In the genomic region with DNA sequence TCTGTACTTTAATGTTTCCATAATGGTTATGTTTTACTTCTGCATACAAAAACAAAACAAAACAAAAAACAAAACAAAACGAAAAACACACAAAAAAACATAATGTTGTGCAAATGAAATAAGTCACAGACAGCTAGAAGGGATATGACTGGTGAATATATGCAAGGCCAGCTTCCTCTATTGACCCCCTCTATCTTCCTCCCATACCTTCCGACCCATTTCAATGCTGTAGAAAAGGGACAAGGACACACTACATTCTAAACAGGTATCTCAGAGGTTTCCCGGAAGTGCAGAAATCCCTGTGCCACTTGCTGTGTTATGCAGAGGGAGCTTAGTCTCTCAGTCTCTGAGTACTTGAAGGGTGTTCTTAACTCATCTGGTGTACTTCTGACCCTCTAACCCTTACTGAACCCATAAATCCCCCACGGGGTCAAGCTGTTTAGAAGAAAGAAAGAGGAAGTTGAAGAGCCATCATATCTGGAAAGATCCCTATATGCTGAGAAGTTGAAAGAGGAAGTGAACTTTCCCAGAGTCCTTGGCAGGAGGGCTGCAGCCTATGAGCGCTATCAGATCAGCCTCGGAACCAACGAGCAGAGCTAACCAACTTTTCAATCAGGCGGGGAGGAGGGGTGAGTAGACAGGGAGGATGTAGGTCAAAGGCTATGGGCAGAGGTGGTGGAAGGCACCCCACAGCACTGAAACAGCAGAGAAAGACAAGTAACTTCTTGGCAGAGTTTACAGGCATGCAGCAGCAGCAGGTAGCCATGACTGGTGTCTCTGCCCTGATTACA, we compare ENCODE assay signal across 9 mouse cellular contexts. TPM values are rescaled to one million over a fixed set of nuclear protein-coding genes. Genes with fewer than 3 reads are reported as not detected.
DNase-seq lines count a peak whose midpoint lies in the region; ATAC-seq and TF ChIP-seq lines count a peak whose summit lies in the region.
"Had no signal": no experiment of that assay in that cellular context is flagged by ENCODE, and none has a peak within 500 bp of the region (broad histone marks: within the 10 kb centered on the region; RNA-seq: fewer than 3 reads in every experiment).

No protein-coding gene starts in this region.

- H3K4me1 ChIP-seq in lung, adult 2 months (ENCODE audit: control insufficient read depth, insufficient read depth, low read length), result peaks cover 2% of the 10 kb centered on the region; the same call in 1 of the 2 replicates
- H3K4me1 ChIP-seq in heart, embryonic 13.5 days, result peaks cover 8% of the 10 kb centered on the region; the same call in 1 of the 2 replicates

- H3K4me3 ChIP-seq in lung, adult 2 months (replicated peaks; ENCODE audit: extremely low read depth, low read depth, low read length), result no peak overlapping the region
- H3K4me3 ChIP-seq in heart, embryonic 13.5 days, result no peak overlapping the region
- H3K4me3 ChIP-seq: midbrain, embryonic 10.5 days had no signal

- no peaks in the 10 kb centered on the region for H3K9me3 ChIP-seq in heart, embryonic 13.5 days
- H3K9me3 ChIP-seq: midbrain, embryonic 10.5 days had no signal

- TF ChIP-seq CTCF in lung, adult 2 months (IDR thresholded peaks at IDR 0.05; ENCODE audit: insufficient read depth, low read length), result no peak

- peak overlapping the region; percentile 13; the same call in 1 of the 2 replicates for H3K4me2 ChIP-seq in heart, embryonic 13.5 days

- no peak overlapping the region for H3K9ac ChIP-seq in heart, embryonic 13.5 days

- peak; percentile 64 to 69 for DNase-seq in lung, adult 18-20 months
- DNase-seq in lung, adult 2 months, result no peak
- peak; percentile 77 for DNase-seq in lung, postnatal 36 days
- peak; percentile 67 to 78 for DNase-seq in thymus, postnatal 36 days
- no peak for DNase-seq in urinary bladder, postnatal 10 days (ENCODE audit: low spot score)
- DNase-seq in embryo, embryonic 10 days (ENCODE audit: low spot score), result no peak
- DNase-seq in embryo, embryonic 9.5 days (ENCODE audit: extremely low spot score), result no peak

- ATAC-seq in heart, embryonic 13.5 days (ENCODE audit: extremely low read depth, insufficient number of reproducible peaks, low FRiP score, low TSS enrichment), result no peak

- H3K27ac ChIP-seq in heart, embryonic 13.5 days (replicated peaks), result no peak overlapping the region
- H3K27ac ChIP-seq: midbrain, embryonic 10.5 days had no signal

- TF ChIP-seq POLR2A in lung, adult 2 months (IDR thresholded peaks at IDR 0.05; ENCODE audit: borderline replicate concordance, extremely low read depth, low read depth, low read length), result no peak

- H3K27me3 ChIP-seq in heart, embryonic 13.5 days (replicated peaks), result no peaks in the 10 kb centered on the region

- H3K36me3 ChIP-seq in heart, embryonic 13.5 days, result no peaks in the 10 kb centered on the region
- H3K36me3 ChIP-seq: midbrain, embryonic 10.5 days had no signal

- 32% methylated on average over 8 of the region's 8 CpGs for WGBS in lung, adult 2 months
- WGBS in heart, embryonic 13.5 days, result 48% methylated on average over 8 of the region's 8 CpGs

RNA-seq across cellular contexts. Expression of a gene that starts 15.5 kb away (rescaled TPM):
- 7.0 and 9.1 TPM in 2 replicates for polyA plus RNA-seq in lung, adult 2 months (2012; rRNA removed)
- 1.2 and 2.2 TPM in 2 replicates for polyA plus RNA-seq in heart, embryonic 13.5 days (2015; fragmentation: Nextera tagmentation; extraction: Ambion mirVana)

RNA-seq across cellular contexts. Expression of a gene that starts 38.3 kb away (rescaled TPM):
- 0.08 and 0.13 TPM in 2 replicates for polyA plus RNA-seq in lung, adult 2 months (2012; rRNA removed)
- polyA plus RNA-seq in heart, embryonic 13.5 days (2015; fragmentation: Nextera tagmentation; extraction: Ambion mirVana), result 0.15 and 0.43 TPM in 2 replicates

Comparison
In these comparisons a context has a peak if more than half of its experiments do, and no peak if none do; other contexts are left out.
1. DNase-seq: peak in lung, adult 18-20 months (2 of 2), lung, postnatal 36 days (single experiment) and thymus, postnatal 36 days (2 of 2); none in lung, adult 2 months (single experiment), urinary bladder, postnatal 10 days (single experiment), embryo, embryonic 10 days (single experiment) and embryo, embryonic 9.5 days (single experiment).